Mouse (Mus musculus): Measurements from ENCODE around the gene Ppip5k2.

DNA sequence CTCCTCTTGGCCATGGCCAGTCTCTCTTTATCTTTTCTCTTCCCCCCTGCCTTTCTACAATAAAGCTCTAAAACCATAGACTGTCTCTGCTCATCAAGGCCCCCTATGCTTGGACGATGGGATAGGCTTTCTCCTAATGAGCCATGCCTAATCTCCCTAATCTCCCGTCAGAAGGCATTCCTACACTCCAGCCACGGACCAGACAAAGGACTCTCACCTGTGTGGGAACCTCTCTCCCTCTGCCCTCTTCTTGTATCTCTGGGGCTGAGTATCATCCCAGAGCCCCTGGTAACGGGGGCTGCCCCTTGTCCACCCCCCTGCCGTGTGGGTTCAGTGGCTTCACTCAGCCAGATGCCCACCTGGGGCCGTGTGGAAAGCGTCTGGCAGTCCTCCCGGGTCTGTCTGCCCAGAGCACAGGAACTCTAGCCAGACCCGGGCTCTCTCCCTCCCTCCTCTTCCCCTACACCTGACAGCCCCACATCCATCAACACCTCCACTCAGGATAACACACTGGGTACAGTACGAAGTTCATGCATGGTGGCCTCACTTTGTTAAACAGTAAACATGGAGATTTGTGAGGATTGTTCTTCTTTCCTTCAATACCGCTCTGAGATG lies 71.1 kb downstream of the Ppip5k2 start:
- TF ChIP-seq CTCF (IDR thresholded peaks at IDR 0.05) (no peak), EP300 (IDR thresholded peaks at IDR 0.05) (no peak)

Data from lung, postnatal 0 days (tissue).